Mouse (Mus musculus) spleen, adult 2 months (tissue): ENCODE results near the gene D630003M21Rik. TPM values are rescaled to one million over a fixed set of nuclear protein-coding genes. Genes with fewer than 3 reads are reported as not detected.

ENCODE experiments used
- DNase-seq, 2 experiments: peaks; one replicate each; pipeline versions ENCODE4 v3.0.0 to v3.0.0-alpha.2; 2012 to 2021; ENCODE audit warnings: low spot score in 2 of 2, low read depth in 1 of 2
- H3K27ac ChIP-seq: fragments of 200-500 bp; 2 replicates; pipeline ENCODE4 v1.5.1; 2012; ENCODE audit warnings: low read length, inconsistent platforms; ENCODE audit not compliant: insufficient read depth
- H3K27me3 ChIP-seq: fragments of 200-500 bp; 2 replicates; pipeline ENCODE4 v1.6.1; 2012; ENCODE audit warnings: mild to moderate bottlenecking, moderate library complexity, low read length, inconsistent platforms; ENCODE audit not compliant: control insufficient read depth, insufficient read depth
- H3K36me3 ChIP-seq: fragments of 200-500 bp; 2 replicates; pipeline ENCODE4 v1.6.1; 2012; ENCODE audit warnings: mild to moderate bottlenecking, low read length, inconsistent platforms; ENCODE audit not compliant: control insufficient read depth, insufficient read depth
- H3K4me1 ChIP-seq: fragments of 200-500 bp; 2 replicates; pipeline ENCODE4 v1.6.1; 2011; ENCODE audit warnings: inconsistent platforms; ENCODE audit not compliant: control insufficient read depth, insufficient read depth, insufficient read length
- H3K4me3 ChIP-seq: fragments of 200-500 bp; 2 replicates; pipeline ENCODE4 v1.5.1; 2011; ENCODE audit warnings: mild to moderate bottlenecking, inconsistent platforms; ENCODE audit not compliant: insufficient read depth, insufficient read length; ENCODE audit errors: extremely low read depth
- CTCF ChIP-seq: fragments of 200-500 bp; IDR thresholded peaks from 2 replicates; pipeline ENCODE4 v1.5.1; 2011; ENCODE audit warnings: mild to moderate bottlenecking, inconsistent platforms; ENCODE audit not compliant: insufficient read depth, insufficient read length, insufficient replicate concordance; ENCODE audit errors: extremely low read depth
- POLR2A ChIP-seq: fragments of 200-500 bp; IDR thresholded peaks from 2 replicates; pipeline ENCODE4 v1.6.1; 2011; ENCODE audit warnings: low read depth, low read length, inconsistent platforms
- WGBS: fragments of 180-500 bp; shearing (Covaris S2); methylation state at CpG from one replicate; pipeline ENCODE4 v1.1.7; 2018; 5-methylcytosine and 5-hydroxymethylcytosine counted together
- polyA plus RNA-seq: library from polyadenylated mRNA; depleted of rRNA; stranded (reverse); fragments of >200 nt; gene quantifications from 2 replicates; pipeline ENCODE4 v1.2.3, GENCODE M21; 2012

Gene D630003M21Rik
- polyA plus RNA-seq, 1 experiment, result 0.58 TPM

GRCm38 (mm10) chr2:158152685-158153309, 76.2 kb downstream of the D630003M21Rik start:
- DNase-seq, result no peak
- H3K27ac ChIP-seq, result no peak overlapping the region
- no peaks in the 10 kb centered on the region for H3K36me3 ChIP-seq
- no peak overlapping the region for H3K4me3 ChIP-seq
- no peak for TF ChIP-seq POLR2A
- no peak for TF ChIP-seq CTCF
- H3K27me3 ChIP-seq, result no peaks in the 10 kb centered on the region
- H3K4me1 ChIP-seq, result peaks cover 12% of the 10 kb centered on the region; the same call in 1 of the 2 replicates
- WGBS, result 70% methylated on average over 6 of the region's 6 CpGs

- H3K4me1 ChIP-seq, result peaks cover 13% of the 10 kb centered on the region; the same call in 1 of the 2 replicates
- no peaks in the 10 kb centered on the region for H3K27me3 ChIP-seq
- WGBS, result 97% methylated on average over 3 of the region's 3 CpGs
- no peaks in the 10 kb centered on the region for H3K36me3 ChIP-seq
- no peak overlapping the region for H3K27ac ChIP-seq
- TF ChIP-seq POLR2A, result no peak
- TF ChIP-seq CTCF, result no peak
- no peak for DNase-seq
- H3K4me3 ChIP-seq, result no peak overlapping the region
Measured at GRCm38 (mm10) chr2:158151077-158151476, 77.9 kb downstream of the D630003M21Rik start.

GRCm38 (mm10) chr2:158146971-158147370, 82.1 kb downstream of the D630003M21Rik start:
- TF ChIP-seq CTCF (no peak), POLR2A (no peak)
- Histone ChIP-seq H3K27ac (no peak overlapping the region), H3K4me3 (no peak overlapping the region), H3K4me1 (0 out of 2 replicates have a peak, but pooled peaks cover 2% of the 10 kb centered on the region), H3K36me3 (no peaks in the 10 kb centered on the region), H3K27me3 (no peaks in the 10 kb centered on the region)
- WGBS, result 92% methylated on average over 8 of the region's 8 CpGs
- no peak for DNase-seq

- H3K27ac ChIP-seq, result peak within 1 kb of the TSS; percentile 53; the same call in 1 of the 2 replicates
- peak within 1 kb of the TSS; percentile 56 for H3K4me3 ChIP-seq
- 0 out of 2 replicates have a peak, but pooled peaks cover 2% of the 10 kb centered on the region for H3K4me1 ChIP-seq
- TF ChIP-seq CTCF (peak; percentile 69), POLR2A (no peak)
- no peaks in the 10 kb centered on the region for H3K27me3 ChIP-seq
- DNase-seq, result peak; percentile 47 to 88
- H3K36me3 ChIP-seq, result no peaks in the 10 kb centered on the region
- WGBS, result 4% methylated on average over 33 of the region's 33 CpGs
Measured at GRCm38 (mm10) chr2:158146223-158146622, 82.8 kb downstream of the D630003M21Rik start, which contains the start of gene Tgm2. Gene Tgm2 (minus strand): TSS chr2:158146436.

GRCm38 (mm10) chr2:158145528-158146065, 83.4 kb downstream of the D630003M21Rik start:
- TF ChIP-seq CTCF (no peak), POLR2A (no peak)
- Histone ChIP-seq H3K27ac (0 out of 2 replicates have a peak overlapping the region, but pooled peaks have one; percentile 53), H3K4me3 (peak overlapping the region; percentile 56; the same call in 1 of the 2 replicates), H3K4me1 (0 out of 2 replicates have a peak, but pooled peaks cover 2% of the 10 kb centered on the region), H3K36me3 (no peaks in the 10 kb centered on the region), H3K27me3 (no peaks in the 10 kb centered on the region)
- 85% methylated on average over 5 of the region's 5 CpGs for WGBS
- no peak for DNase-seq

GRCm38 (mm10) chr2:158144750-158145527, 84.1 kb downstream of the D630003M21Rik start:
- 0 out of 2 replicates have a peak overlapping the region, but pooled peaks have one; percentile 5 for H3K27ac ChIP-seq
- TF ChIP-seq POLR2A, result no peak
- no peak for TF ChIP-seq CTCF

More at GRCm38 (mm10) chr2:158144750-158145527, 84.1 kb downstream of the D630003M21Rik start:
- 0 out of 2 replicates have a peak, but pooled peaks cover 2% of the 10 kb centered on the region for H3K4me1 ChIP-seq
- WGBS, result 88% methylated on average over 6 of the region's 6 CpGs
- H3K36me3 ChIP-seq, result no peaks in the 10 kb centered on the region
- H3K4me3 ChIP-seq, result peak overlapping the region; percentile 25; the same call in 1 of the 2 replicates
- DNase-seq, result no peak
- no peaks in the 10 kb centered on the region for H3K27me3 ChIP-seq
